Mouse (Mus musculus) gastrocnemius, adult 2 months (tissue): Measurements from ENCODE around the gene Prkag2. TPM values are rescaled to one million over a fixed set of nuclear protein-coding genes. Genes with fewer than 3 reads are reported as not detected.

Experiments used
- DNase-seq: peaks from one replicate; pipeline ENCODE4 v3.0.0; 2022
- H3K27ac ChIP-seq: fragments of 200-600 bp; 2 replicates; pipeline ENCODE4 v1.8.1; 2022; ENCODE audit warnings: mild to moderate bottlenecking
- H3K4me3 ChIP-seq: fragments of 200-600 bp; 2 replicates; pipeline ENCODE4 v1.8.1; 2022; ENCODE audit warnings: mild to moderate bottlenecking, moderate library complexity
- CTCF ChIP-seq: fragments of 200-600 bp; IDR thresholded peaks from 2 replicates; pipeline ENCODE4 v1.8.1; 2022; ENCODE audit warnings: antibody characterized with exemption, mild to moderate bottlenecking, moderate library complexity
- intact Hi-C: fragments of 180-260 bp; cut with DNase I; formaldehyde crosslinking; loops from one replicate; pipeline ENCODE4 v1.15.1; 2025
- long read RNA-seq, 2 experiments: library from polyadenylated mRNA; stranded (forward); transcript quantifications; one replicate each; pipeline ENCODE4 v2.0.0; 2021
- total RNA-seq, 2 experiments: library from RNA; stranded (reverse); gene quantifications; 2 replicates each; pipeline ENCODE4 v1.2.3; 2021

Gene Prkag2
- 10 to 100 TPM; 10.7 to 11.0 TPM for total RNA-seq
- long read RNA-seq, experiment 1, partial matches to known transcripts, result 2 of 11 reads
- long read RNA-seq, experiment 1, other reads (novel, unspliced or antisense), result 2 of 11 reads
- long read RNA-seq, experiment 2, transcript Prkag2-203 (12 exons, 2,205 nt), result major isoform, 6 of 10 reads
- long read RNA-seq, experiment 2, partial matches to known transcripts, result 2 of 10 reads
- long read RNA-seq, experiment 2, other reads (novel, unspliced or antisense), result 2 of 10 reads

DNA sequence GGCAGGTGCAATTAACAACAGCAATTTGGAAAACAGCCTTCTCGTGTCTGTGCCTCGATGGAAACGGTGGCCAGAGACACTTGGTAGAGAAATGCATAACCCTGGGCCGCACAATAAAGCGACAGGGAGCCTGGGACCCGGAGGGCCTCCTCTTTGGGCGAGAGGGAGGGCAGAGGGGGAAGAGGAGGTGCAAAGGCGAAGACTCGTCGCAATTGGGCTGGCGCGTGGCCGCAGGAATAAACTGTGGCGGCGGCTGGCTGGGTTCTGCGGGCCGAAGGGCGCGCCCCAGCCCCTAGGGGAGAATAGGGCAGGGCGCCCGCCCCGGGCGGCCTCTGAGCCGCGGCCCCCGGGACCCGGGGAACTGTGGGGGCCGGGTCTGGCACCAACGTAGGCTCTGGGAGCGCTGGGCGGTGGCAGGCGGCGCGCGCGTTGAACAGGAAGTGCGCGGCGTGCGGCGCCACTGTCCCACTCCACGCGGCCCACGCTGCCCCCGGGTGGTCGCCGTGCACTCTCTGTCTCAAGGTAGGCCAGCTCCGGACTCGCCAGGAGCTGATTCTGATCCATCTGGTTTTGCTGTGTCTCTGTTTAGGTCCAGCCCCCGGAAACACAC is at the start of gene Prkag2:
Prkag2 (minus strand) TSS at position 127 of the 610 bp plus-strand sequence.
- intact Hi-C loops, result no loop called here
- Histone ChIP-seq H3K4me3 (peak within 1 kb of the TSS; percentile 90), H3K27ac (peak within 1 kb of the TSS; percentile 88)
- DNase-seq, result peak; percentile 85
- no peak for TF ChIP-seq CTCF

DNA sequence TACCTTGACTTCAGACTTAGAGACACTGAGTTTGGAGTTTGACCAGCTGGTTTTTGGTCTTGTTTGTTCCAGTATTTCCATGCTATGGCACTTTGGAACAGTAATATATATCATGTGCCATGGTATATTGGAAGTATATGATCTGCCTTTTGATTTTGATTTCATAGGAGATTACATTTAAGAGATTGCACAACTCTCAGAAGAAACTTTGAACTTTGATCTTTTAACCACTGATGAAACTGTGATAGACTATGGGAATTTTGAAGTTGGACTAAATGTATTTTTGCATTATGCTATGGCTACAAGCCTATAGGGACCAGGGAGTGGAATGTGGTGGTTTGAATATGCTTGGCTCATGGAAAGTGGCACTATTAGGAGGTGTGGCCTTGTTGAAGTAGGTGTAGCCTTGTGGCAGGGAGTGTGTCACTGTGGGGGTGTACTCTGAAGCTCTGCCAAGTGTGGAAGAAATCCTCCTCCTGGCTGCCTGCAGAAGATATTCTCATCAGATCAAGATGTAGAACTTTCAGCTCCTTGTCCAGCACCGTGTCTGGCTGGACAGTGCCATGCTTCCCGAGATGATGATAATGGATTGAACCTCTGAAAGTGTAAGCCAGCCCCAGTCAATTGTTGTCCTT is 49.0 kb upstream of the Prkag2 start:
- TF ChIP-seq CTCF, result no peak
- no peak for DNase-seq
- H3K4me3 ChIP-seq, result no peak overlapping the region
- no peak overlapping the region for H3K27ac ChIP-seq
- intact Hi-C loops, result no loop called here

- intact Hi-C loops, result no loop called here
- no peak overlapping the region for H3K4me3 ChIP-seq
- no peak for DNase-seq
- H3K27ac ChIP-seq, result no peak overlapping the region
- no peak for TF ChIP-seq CTCF
These were observed 46.3 kb upstream of the Prkag2 start for GRCm38 (mm10) chr5:25146705-25147104.

- no peak for DNase-seq
These were observed 27.4 kb upstream of the Prkag2 start for GRCm38 (mm10) chr5:25127865-25128264.

GRCm38 (mm10) chr5:25125884-25126560 is 25.6 kb upstream of the Prkag2 start:
- H3K4me3 ChIP-seq, result no peak overlapping the region
- no peak for DNase-seq
- intact Hi-C loops, result no loop called here
- no peak overlapping the region for H3K27ac ChIP-seq
- no peak for TF ChIP-seq CTCF

More at GRCm38 (mm10) chr5:25127865-25128264, 27.4 kb upstream of the Prkag2 start:
- Histone ChIP-seq H3K4me3 (no peak overlapping the region), H3K27ac (no peak overlapping the region)
- intact Hi-C loops, result no loop called here
- TF ChIP-seq CTCF, result no peak

GRCm38 (mm10) chr5:25122534-25122933 is 22.1 kb upstream of the Prkag2 start:
- DNase-seq, result no peak
- no peak overlapping the region for H3K4me3 ChIP-seq
- H3K27ac ChIP-seq, result no peak overlapping the region
- intact Hi-C loops, result no loop called here
- TF ChIP-seq CTCF, result no peak

- no peak for DNase-seq
- TF ChIP-seq CTCF, result no peak
These were observed 18.7 kb upstream of the Prkag2 start for GRCm38 (mm10) chr5:25119148-25119547.

GRCm38 (mm10) chr5:25115997-25116396 is 15.6 kb upstream of the Prkag2 start:
- TF ChIP-seq CTCF, result no peak
- intact Hi-C loops, result no loop called here

More at GRCm38 (mm10) chr5:25119148-25119547, 18.7 kb upstream of the Prkag2 start:
- H3K27ac ChIP-seq, result no peak overlapping the region
- intact Hi-C loops, result no loop called here
- H3K4me3 ChIP-seq, result no peak overlapping the region

DNA sequence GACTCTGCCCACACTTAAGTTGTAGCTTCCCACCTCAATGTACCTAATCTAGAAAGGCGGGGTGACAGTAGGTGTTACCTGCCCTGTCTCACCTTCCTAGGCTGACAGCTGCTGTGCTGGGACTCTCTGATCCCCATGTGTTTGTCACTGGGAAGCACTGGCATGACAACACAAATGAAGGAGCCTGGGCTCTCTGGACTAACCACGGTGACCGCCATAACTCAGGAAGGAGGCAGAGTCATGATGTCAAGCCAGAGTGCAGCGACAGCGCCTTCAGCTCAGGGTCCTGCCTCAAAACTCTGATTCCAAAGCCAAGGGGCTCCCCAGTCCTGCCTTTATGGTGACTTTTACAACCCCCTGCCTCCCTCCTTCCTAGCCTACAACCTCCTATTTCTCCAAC is 14.8 kb upstream of the Prkag2 start:
- no peak for DNase-seq
- TF ChIP-seq CTCF, result no peak
- intact Hi-C loops, result no loop called here
- Histone ChIP-seq H3K27ac (no peak overlapping the region), H3K4me3 (no peak overlapping the region)

More at GRCm38 (mm10) chr5:25115997-25116396, 15.6 kb upstream of the Prkag2 start:
- DNase-seq, result no peak
- Histone ChIP-seq H3K27ac (no peak overlapping the region), H3K4me3 (no peak overlapping the region)

DNA sequence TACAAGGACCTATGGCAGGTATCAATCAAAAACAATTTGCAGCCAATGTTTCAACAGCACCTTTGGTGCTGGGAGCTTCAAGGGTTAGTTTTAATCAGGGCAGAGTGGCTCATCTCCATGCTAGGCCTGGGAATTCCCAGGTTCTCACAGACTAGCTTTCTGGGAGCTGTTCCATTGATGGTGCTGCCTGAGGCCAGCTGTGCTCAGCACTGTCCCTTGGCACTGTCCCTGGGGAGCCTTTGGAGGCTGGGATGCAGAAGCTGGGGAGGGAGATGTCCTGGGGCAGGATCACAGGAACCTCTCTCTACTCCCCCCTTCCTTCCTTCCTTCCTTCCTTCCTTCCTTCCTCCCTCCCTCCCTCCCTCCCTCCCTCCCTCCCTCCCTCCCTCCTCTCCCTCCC is 13.7 kb upstream of the Prkag2 start:
- intact Hi-C loops, result no loop called here
- no peak overlapping the region for H3K27ac ChIP-seq
- no peak for DNase-seq
- no peak for TF ChIP-seq CTCF
- no peak overlapping the region for H3K4me3 ChIP-seq

- no peak overlapping the region for H3K27ac ChIP-seq
- no peak for DNase-seq
- H3K4me3 ChIP-seq, result no peak overlapping the region
- TF ChIP-seq CTCF, result no peak
- intact Hi-C loops, result no loop called here
These were observed 9.9 kb upstream of the Prkag2 start for GRCm38 (mm10) chr5:25110314-25110713.

- DNase-seq, result no peak
- no peak for TF ChIP-seq CTCF
- Histone ChIP-seq H3K4me3 (no peak overlapping the region), H3K27ac (no peak overlapping the region)
- intact Hi-C loops, result no loop called here
These were observed 5.3 kb upstream of the Prkag2 start for GRCm38 (mm10) chr5:25105748-25106147.

- Histone ChIP-seq H3K27ac (peak overlapping the region; percentile 88), H3K4me3 (peak overlapping the region; percentile 90)
- peak; percentile 80 for DNase-seq
- intact Hi-C loops, result no loop called here
- TF ChIP-seq CTCF, result peak; percentile 38
These were observed 683 bp upstream of the Prkag2 start for GRCm38 (mm10) chr5:25101126-25101523.
